Comparison of ENCODE assay signal across 15 mouse cellular contexts in the genomic region with DNA sequence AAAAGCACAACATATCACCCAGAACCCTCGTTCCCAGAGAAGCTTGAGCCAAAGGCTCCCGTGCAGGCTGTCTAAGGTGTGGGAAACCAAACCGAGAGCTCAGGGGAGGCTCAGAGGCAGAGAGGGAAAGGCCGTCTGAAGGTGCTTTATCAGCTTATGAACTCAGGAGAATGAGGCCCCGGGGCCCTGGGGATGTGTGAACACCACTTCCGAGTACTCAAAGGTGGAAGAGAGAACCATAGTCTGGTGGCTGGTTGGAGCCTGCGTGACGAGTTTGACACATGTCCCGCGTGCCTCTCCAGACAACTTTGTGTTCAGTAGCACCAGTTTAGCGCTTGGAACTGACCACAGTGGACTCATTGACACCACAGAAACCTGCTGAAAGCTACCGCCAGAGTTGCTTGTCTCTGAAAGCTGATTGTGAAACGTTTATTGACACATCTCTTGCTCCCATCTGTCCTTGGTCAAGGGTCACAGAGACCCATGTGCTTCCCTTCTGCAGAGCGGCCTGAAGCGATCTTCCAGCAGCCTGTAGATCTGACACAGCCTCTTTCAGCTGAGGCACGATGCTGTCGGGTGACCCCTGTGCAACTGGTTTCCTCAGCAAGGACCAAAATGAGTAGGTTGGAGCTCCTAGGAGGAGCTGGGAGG. TPM values are rescaled to one million over a fixed set of nuclear protein-coding genes. Genes with fewer than 3 reads are reported as not detected.
DNase-seq lines count a peak whose midpoint lies in the region; ATAC-seq and TF ChIP-seq lines count a peak whose summit lies in the region.
"Had no signal": no experiment of that assay in that cellular context is flagged by ENCODE, and none has a peak within 500 bp of the region (broad histone marks: within the 10 kb centered on the region; RNA-seq: fewer than 3 reads in every experiment).

No protein-coding gene starts in this region.

- DNase-seq in adrenal gland, adult 8-10 months: peak; percentile 10
- no peak for DNase-seq in adrenal gland, adult 18-20 months (ENCODE audit: low spot score in 2 of 2)
- peak; percentile 7 for DNase-seq in lung, postnatal 25 days (ENCODE audit: low spot score)
- DNase-seq in lung, postnatal 14 days: no peak
- peak; percentile 50 for DNase-seq in liver, postnatal 0 days
- no peak for DNase-seq in gastrocnemius, postnatal 25 days
- DNase-seq: cerebellum, adult 8-10 months; heart, postnatal 36 days; thymus, postnatal 25 days had no signal

- H3K4me2 ChIP-seq in intestine, postnatal 0 days (replicated peaks; ENCODE audit: low read depth): no peak overlapping the region
- peak overlapping the region; percentile 45; the same call in 1 of the 2 replicates for H3K4me2 ChIP-seq in liver, postnatal 0 days (ENCODE audit: low read depth, low read length)
- H3K4me2 ChIP-seq in forebrain, embryonic 16.5 days (ENCODE audit: low read length): no peak overlapping the region
- H3K4me2 ChIP-seq: limb, embryonic 13.5 days had no signal

- H3K27me3 ChIP-seq in intestine, postnatal 0 days (replicated peaks; ENCODE audit: control insufficient read depth, insufficient read depth, low read length): no peaks in the 10 kb centered on the region
- no peaks in the 10 kb centered on the region for H3K27me3 ChIP-seq in liver, postnatal 0 days (ENCODE audit: insufficient read depth, low read length)
- H3K27me3 ChIP-seq in forebrain, embryonic 16.5 days (replicated peaks; ENCODE audit: control insufficient read depth, insufficient read depth, low read length): no peaks in the 10 kb centered on the region
- H3K27me3 ChIP-seq: limb, embryonic 13.5 days had no signal

- no peak overlapping the region for H3K27ac ChIP-seq in intestine, postnatal 0 days (ENCODE audit: low read depth, low read length)
- H3K27ac ChIP-seq in liver, postnatal 0 days (ENCODE audit: low read depth): peak overlapping the region; percentile 79
- H3K27ac ChIP-seq in forebrain, embryonic 16.5 days (ENCODE audit: low read length): no peak overlapping the region
- H3K27ac ChIP-seq: heart, embryonic 10.5 days; limb, embryonic 13.5 days had no signal

- no peaks in the 10 kb centered on the region for H3K36me3 ChIP-seq in intestine, postnatal 0 days (ENCODE audit: control insufficient read depth, insufficient read depth)
- H3K36me3 ChIP-seq in liver, postnatal 0 days (replicated peaks; ENCODE audit: insufficient read depth, low read length): no peaks in the 10 kb centered on the region
- H3K36me3 ChIP-seq in forebrain, embryonic 16.5 days (ENCODE audit: control insufficient read depth, insufficient read depth): no peaks in the 10 kb centered on the region
- H3K36me3 ChIP-seq: heart, embryonic 10.5 days; limb, embryonic 13.5 days had no signal

- no peaks in the 10 kb centered on the region for H3K4me1 ChIP-seq in intestine, postnatal 0 days (replicated peaks; ENCODE audit: control insufficient read depth, insufficient read depth, low read length)
- no peaks in the 10 kb centered on the region for H3K4me1 ChIP-seq in liver, postnatal 0 days (ENCODE audit: insufficient read depth)
- H3K4me1 ChIP-seq in forebrain, embryonic 16.5 days (replicated peaks; ENCODE audit: control insufficient read depth, insufficient read depth, low read length): no peaks in the 10 kb centered on the region
- H3K4me1 ChIP-seq: limb, embryonic 13.5 days had no signal

- TF ChIP-seq EP300 in liver, postnatal 0 days (IDR thresholded peaks at IDR 0.05; ENCODE audit: low read depth): peak; percentile 68

- H3K9ac ChIP-seq in intestine, postnatal 0 days (ENCODE audit: low read depth, low read length): no peak overlapping the region
- H3K9ac ChIP-seq in liver, postnatal 0 days (replicated peaks): no peak overlapping the region
- H3K9ac ChIP-seq in forebrain, embryonic 16.5 days (replicated peaks; ENCODE audit: low read depth, low read length): no peak overlapping the region
- H3K9ac ChIP-seq: limb, embryonic 13.5 days had no signal

- no peak overlapping the region for H3K4me3 ChIP-seq in intestine, postnatal 0 days (ENCODE audit: low read depth, low read length)
- H3K4me3 ChIP-seq in liver, postnatal 0 days (ENCODE audit: low read depth, low read length): no peak overlapping the region
- no peak overlapping the region for H3K4me3 ChIP-seq in forebrain, embryonic 16.5 days (replicated peaks; ENCODE audit: low read length)
- H3K4me3 ChIP-seq: heart, embryonic 10.5 days; limb, embryonic 13.5 days; megakaryocyte, embryonic 14.5 days had no signal

- peak; percentile 68 for ATAC-seq in intestine, postnatal 0 days
- peak; percentile 98 for ATAC-seq in liver, postnatal 0 days
- no peak for ATAC-seq in forebrain, embryonic 16.5 days
- ATAC-seq: forebrain, embryonic 14.5 days had no signal

- no peak for TF ChIP-seq CTCF in intestine, postnatal 0 days (IDR thresholded peaks at IDR 0.05; ENCODE audit: low read depth)
- TF ChIP-seq CTCF in liver, postnatal 0 days (IDR thresholded peaks at IDR 0.05; ENCODE audit: low read depth): no peak

- WGBS in intestine, postnatal 0 days: 54% methylated on average over 17 of the region's 17 CpGs
- WGBS in liver, postnatal 0 days (ENCODE audit: insufficient replicate concordance): 50% methylated on average over 17 of the region's 17 CpGs
- 89% methylated on average over 17 of the region's 17 CpGs for WGBS in forebrain, embryonic 16.5 days

- no peaks in the 10 kb centered on the region for H3K9me3 ChIP-seq in intestine, postnatal 0 days (ENCODE audit: control insufficient read depth)
- H3K9me3 ChIP-seq in liver, postnatal 0 days (ENCODE audit: low read length): no peaks in the 10 kb centered on the region
- no peaks in the 10 kb centered on the region for H3K9me3 ChIP-seq in forebrain, embryonic 16.5 days (ENCODE audit: control insufficient read depth, low read length)
- H3K9me3 ChIP-seq: heart, embryonic 10.5 days; limb, embryonic 13.5 days had no signal

RNA-seq across cellular contexts. Expression of gene Jazf1, which starts 56.5 kb away (rescaled TPM):
- 1 to 10 TPM; 4.3 to 6.5 (median 5.2) TPM for total RNA-seq in adrenal gland, adult 8-10 months (2022)
- 1 to 10 TPM; 4.6 to 6.3 TPM for total RNA-seq in adrenal gland, adult 18-20 months (2021)
- polyA plus RNA-seq in intestine, postnatal 0 days (2015; fragmentation: Nextera tagmentation; extraction: Ambion mirVana): 5.1 and 6.0 TPM in 2 replicates
- polyA plus RNA-seq in liver, postnatal 0 days (2015; fragmentation: Nextera tagmentation; extraction: Ambion mirVana): 2.5 and 3.3 TPM in 2 replicates
- total RNA-seq in gastrocnemius, postnatal 25 days (2021): 1 to 10 TPM in 1 of 2 experiments, under 1 TPM in 1; 0.90 to 1.7 TPM
- polyA plus RNA-seq in forebrain, embryonic 16.5 days (2015; fragmentation: Nextera tagmentation; extraction: Ambion mirVana): 37.0 and 37.9 TPM in 2 replicates

Comparison
In these comparisons a context has a peak if more than half of its experiments do, and no peak if none do; other contexts are left out.
1. DNase-seq: peak in adrenal gland, adult 8-10 months (single experiment), lung, postnatal 25 days (single experiment) and liver, postnatal 0 days (single experiment); none in adrenal gland, adult 18-20 months (0 of 2), lung, postnatal 14 days (single experiment) and gastrocnemius, postnatal 25 days (single experiment).